ENCODE assay signal across 25 mouse cellular contexts in the genomic region with DNA sequence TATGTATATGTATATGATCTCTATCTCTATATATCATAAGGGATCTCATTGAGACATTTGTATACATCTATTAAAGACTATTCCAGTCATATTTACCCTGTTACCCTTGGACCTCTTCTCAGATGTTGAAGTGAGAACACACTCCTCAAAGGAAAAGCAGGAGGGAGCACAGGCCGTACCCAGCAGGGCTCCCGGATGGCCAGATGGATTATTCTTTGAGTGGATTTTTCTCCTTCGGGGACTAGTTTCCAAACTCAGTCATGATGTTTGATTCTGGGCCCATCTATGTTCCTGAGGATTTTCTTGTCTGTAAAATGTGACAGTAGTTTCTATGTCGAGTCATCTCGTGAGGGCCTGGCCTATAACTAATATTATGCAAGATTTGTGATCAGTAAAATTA.
"Had no signal": no experiment of that assay in that cellular context is flagged by ENCODE, and none has a peak within 500 bp of the region (broad histone marks: within the 10 kb centered on the region; RNA-seq: fewer than 3 reads in every experiment).

No protein-coding gene starts in this region.

- H3K4me1 ChIP-seq: hindbrain, embryonic 12.5 days; kidney, embryonic 15.5 days had no signal

- ATAC-seq: hindbrain, embryonic 16.5 days; inflammation-experienced regulatory T-cells, adult 6 months; intestine, embryonic 16.5 days; liver, embryonic 12.5 days had no signal

- H3K4me3 ChIP-seq: heart, embryonic 10.5 days; heart, embryonic 12.5 days; hindbrain, embryonic 10.5 days; hindbrain, embryonic 12.5 days; kidney, embryonic 15.5 days; limb, embryonic 13.5 days; limb, embryonic 15.5 days; liver, embryonic 12.5 days had no signal

- DNase-seq: gastrocnemius, postnatal 10 days; gastrocnemius, postnatal 25 days; heart, adult 18-20 months; heart, postnatal 10 days; heart, postnatal 4 days; kidney, adult 11 months; kidney, adult 2 months; kidney, adult 9 months; kidney, postnatal 14 days; kidney, postnatal 36 days; layer of hippocampus, adult 9-11 months; layer of hippocampus, postnatal 36 days; left cerebral cortex, postnatal 4 days; lung, adult 18-20 months had no signal

- H3K27me3 ChIP-seq: heart, embryonic 12.5 days; kidney, embryonic 15.5 days; limb, embryonic 13.5 days; limb, embryonic 15.5 days; liver, embryonic 12.5 days had no signal

- H3K36me3 ChIP-seq: heart, embryonic 10.5 days; hindbrain, embryonic 10.5 days; hindbrain, embryonic 12.5 days; kidney, embryonic 15.5 days; limb, embryonic 13.5 days; limb, embryonic 15.5 days had no signal

- H3K9me3 ChIP-seq: heart, embryonic 10.5 days; heart, embryonic 12.5 days; hindbrain, embryonic 10.5 days; hindbrain, embryonic 12.5 days; kidney, embryonic 15.5 days; limb, embryonic 13.5 days; limb, embryonic 15.5 days; liver, embryonic 12.5 days had no signal
